Mouse (Mus musculus) urinary bladder, adult 2 months (tissue): Measurements from ENCODE around the gene Anxa5. TPM values are rescaled to one million over a fixed set of nuclear protein-coding genes. Genes with fewer than 3 reads are reported as not detected.

Experiments used
- DNase-seq: peaks from one replicate; pipeline ENCODE4 v3.0.0; 2022; ENCODE audit warnings: low spot score
- polyA plus RNA-seq: library from polyadenylated mRNA; depleted of rRNA; stranded (reverse); fragments of >200 nt; gene quantifications from 2 replicates; pipeline ENCODE4 v1.2.3, GENCODE M21; 2012; rRNA removed

The Anxa5 gene
- polyA plus RNA-seq: 329 and 343 TPM in 2 replicates

DNA sequence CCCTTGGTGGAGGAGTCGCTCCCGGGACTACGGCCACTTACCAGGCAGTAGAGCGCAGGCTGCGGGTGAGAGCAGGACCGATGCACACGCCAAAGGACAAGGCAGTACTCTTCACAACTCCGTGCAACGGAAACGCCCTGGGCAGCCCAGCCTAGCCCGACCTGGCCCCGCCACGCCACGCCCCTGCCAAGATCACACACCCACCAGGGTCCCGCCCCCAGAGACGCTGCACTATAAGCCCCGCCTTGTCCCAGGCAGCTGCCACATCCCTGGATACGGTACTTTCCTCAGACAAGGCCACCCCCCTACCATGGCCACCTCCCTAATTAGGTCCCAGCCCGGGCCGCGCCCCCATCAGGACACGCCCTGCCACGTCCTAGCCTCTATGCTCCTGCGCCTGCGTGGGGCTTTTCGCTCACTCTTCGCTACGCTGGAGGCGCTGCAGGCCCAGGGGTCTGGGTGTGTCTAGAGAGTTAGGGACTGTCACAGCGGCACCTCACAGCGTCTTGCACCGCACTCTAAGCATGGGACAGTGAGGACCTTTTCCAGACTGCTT is at the start of gene Anxa5, which contains the start of gene 1810062G17Rik:
Gene Anxa5 (minus strand): TSS at position 363 of the 556 bp plus-strand sequence.
Gene 1810062G17Rik (plus strand): TSS at position 406 of the 556 bp plus-strand sequence.
- DNase-seq: peak; percentile 97

DNA sequence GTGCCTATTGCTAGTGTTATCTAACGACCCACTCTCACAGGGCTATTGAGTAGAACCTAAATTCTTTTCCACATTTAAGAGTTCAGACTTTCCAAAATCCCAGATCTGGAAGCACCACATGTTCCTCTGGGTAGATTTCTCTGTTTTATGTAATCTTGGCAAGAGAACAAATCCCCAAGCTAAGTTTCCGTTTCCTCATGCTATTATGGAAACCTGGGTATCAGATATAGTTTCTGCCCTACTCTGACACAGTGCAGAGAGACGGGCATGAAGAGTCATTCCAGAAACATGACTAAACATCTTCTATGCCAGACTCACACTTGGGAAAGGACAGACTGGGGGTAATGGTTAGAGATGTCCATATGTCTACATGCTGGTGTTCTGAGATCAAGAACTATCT is 48.8 kb upstream of the Anxa5 start:
- DNase-seq: no peak

DNA sequence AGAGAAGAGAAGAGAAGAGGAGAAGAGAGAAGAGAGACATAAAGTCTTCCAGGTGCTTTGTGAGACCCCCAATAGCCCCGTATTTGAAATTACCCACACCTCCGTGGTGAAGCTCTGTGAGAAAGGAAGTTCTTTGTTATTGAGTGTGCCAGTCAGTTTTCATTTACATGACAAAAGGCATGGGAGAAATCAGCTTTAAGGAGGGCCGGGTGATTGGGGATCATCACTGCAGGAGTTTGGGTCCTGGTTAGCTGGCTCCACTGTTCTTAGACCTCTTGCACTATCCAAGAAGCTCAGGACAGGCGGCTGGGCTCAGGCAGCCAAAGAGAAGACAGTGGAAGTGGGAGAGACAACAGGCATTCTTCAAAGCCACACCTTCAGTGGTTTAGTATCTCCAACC is 46.4 kb upstream of the Anxa5 start:
- no peak for DNase-seq

DNA sequence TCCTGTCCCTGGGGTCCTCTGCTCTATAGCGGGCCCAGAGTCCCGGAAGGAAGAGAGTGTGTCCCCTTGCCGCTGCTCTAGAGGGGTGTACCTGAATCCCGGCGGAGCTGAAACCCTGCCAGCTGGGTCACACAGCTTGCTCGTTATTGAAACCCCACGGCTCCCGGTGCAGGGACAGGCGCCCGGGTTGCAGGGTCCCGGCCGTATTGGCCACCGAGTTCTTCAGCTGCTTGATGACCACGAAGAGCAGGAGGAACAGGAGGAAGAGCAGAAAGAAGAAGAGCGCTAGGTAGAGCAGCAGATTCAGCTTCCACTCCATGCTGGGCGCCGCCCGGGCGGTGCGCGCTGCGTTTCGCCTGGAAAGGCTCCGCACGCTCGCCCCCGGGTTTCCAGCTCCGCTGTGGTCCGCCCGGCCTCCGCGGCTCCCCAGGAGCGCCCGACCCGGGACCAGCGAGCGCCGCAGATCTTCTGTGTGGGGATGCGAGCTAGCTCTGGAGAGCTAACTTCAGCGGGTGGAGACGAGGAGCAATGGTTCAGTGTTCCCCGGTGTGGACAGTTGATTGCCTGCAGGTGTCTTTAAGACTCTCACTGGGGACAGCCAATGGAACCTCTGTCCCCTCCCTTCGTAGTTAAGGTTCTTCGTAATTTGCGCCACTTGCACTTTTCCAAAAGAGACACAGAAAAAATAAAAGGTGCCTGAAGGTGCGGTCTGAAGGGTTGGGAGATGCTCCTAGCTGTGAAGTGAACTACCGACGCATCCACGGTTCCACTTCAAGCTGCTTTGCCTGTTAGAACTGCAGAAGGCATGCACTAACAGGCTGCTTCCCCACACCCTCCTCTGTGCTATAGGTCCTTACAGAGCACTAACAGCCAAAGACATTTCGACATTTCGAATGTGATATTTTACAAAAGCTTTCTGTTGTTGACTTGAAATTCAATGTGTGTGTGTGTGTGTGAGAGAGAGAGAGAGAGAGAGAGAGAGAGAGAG is 45.7 kb upstream of the Anxa5 start, which contains the start of gene Gm11549:
Gene Gm11549 (minus strand): TSS at position 741 of the 988 bp plus-strand sequence.
- DNase-seq: no peak

DNA sequence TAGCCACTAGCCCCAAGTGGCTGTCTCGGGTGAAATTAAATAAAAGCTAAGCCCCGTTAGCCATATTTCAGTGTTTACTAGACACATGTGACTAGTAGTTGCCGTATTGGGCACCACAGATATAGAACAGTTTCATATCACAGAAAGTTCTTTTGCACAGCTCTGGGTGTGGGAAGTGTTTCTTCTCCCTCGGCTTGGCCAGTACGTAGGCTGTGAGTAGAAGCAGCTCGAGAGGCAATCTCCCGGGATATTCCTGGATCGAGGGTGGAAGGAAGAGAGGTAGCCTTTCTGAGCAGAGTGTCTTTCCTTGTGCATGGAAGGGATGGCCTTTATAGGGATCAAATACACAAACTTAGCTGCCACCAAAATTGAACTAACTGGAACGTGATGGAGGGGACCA is 40.5 kb upstream of the Anxa5 start:
- no peak for DNase-seq

DNA sequence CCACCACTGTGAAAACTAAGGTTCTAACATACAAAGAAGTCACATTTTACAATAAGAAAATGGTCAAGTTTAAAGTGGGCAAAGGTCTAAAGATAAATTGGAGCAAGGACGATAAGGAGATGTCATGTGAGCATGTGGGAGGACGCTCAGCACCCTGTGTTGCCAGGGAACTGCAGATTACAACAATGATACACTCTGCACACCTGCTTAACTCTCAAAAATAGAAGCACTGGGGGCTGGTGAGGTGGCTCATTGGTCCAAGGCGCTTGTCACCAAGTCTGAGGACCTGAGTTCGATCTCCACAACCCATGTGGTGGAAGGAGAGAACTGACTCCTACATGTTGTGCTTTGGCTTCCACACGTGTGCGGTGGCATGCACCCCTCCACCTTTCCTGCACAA is 35.8 kb upstream of the Anxa5 start:
- DNase-seq: no peak

DNA sequence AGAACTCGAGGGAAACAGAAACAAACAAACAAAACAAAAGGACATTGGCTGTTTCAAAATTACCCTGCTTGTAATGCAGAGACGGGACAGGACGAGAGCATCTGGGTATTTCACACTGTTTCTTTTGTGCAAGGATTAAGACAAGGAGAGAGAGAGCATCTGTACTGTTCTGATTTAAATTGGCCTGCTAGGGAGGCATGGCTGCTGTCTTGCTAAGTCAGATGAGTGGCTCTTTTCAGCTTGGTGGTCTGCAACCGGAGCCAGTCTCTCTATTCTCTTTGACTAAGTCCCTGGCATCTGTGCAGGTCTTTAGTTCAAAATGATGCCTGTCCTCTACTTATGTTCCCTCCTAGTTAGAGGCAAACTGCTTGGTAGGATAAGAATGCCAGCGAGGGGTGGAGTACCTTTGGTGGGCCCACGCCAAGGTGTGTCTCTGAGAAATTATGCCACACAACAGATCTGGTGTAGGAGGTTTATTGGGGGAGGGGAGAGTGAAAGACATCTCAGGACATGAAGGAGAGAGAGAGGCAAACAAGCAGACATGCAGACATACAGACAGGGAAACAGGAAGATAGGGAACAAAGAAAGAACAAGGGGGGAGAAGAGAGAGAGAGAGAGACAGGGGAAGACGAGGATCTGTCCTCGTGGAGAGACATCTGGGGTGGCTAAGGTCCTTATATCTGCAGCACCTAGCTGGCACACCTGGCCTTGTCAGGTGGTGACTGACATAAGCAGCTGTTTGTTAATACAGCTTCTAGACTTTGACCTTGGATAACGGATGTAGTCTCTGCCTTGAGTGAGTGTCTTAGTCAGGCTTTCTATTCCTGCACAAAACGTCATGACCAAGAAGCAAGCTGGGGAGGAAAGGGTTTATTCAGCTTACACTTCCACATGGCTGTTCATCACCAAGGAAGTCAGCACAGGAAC is 30.4 kb upstream of the Anxa5 start:
- no peak for DNase-seq

DNA sequence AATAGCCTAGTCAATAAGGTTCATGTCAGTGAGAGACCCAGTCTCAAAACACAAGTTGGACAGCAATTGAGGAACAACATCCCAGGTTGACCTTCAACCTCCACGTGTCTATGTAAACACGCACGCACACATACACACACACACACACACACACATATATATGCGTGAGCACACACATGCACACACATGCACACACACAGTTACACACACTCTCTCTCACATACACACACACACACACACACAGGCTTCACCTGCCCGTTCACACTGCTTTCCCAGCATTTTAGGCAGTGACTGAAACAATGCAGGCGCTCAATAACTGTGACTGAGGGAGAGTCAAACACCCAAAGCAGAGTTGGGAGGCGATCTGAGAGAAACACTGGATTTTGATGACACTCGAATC is 29.6 kb upstream of the Anxa5 start:
- no peak for DNase-seq

DNA sequence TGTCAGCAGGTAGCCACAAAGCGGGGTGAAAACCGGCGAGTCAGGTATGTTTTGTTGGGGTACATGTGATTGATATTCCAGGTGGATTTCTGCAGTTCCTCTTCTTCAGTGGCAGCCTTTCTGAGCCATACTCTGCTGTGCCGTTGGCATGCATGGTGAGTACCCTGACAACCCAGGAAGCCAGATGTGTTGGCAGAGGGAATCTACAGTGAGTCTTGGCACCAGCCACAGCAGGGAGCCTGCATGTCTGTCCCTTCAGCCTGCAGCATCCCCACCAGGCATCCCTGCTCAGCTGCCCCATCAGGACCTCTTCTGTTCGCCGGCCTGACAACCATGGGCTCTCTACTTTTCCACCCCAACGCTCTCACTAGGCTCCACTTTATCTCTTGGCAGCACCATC is 25.9 kb upstream of the Anxa5 start:
- no peak for DNase-seq

DNA sequence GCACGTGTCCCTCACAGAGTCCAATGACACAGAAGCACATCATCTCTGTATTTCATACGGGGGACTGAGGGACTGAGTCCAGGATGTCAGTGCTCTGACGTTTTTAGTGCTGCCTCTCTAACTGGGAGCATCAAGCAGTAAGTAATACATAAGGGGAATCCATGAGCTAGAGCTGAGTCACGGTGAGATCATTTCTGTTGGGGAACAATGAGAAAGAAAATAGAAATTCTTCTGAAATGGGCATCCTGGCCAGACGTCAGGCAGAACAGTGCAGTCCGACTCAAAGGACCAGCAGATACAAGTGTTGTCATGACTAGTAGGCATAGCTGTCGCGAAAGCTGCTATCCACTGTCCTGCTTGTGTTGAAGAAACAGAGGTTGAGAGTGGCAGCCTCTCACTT is 25.3 kb upstream of the Anxa5 start:
- DNase-seq: no peak

DNA sequence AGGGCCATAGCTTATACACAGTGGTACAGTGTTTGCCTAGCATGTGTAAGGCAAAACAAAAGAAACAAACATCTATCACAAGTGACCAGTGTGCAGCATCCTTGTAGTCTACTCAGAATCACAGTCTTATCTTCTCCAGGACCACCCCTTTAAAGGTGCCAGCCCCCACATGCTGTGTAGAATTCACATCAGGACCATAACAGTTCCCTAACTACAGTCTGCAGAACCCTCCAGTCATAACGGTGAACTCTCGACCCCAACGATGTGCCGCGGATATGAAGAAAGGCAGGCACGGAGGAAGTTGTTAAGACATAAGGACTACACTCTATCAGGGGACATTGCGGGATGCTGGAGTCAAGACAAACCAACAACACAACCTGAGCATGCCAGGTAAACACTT is 23.7 kb upstream of the Anxa5 start:
- DNase-seq: no peak

DNA sequence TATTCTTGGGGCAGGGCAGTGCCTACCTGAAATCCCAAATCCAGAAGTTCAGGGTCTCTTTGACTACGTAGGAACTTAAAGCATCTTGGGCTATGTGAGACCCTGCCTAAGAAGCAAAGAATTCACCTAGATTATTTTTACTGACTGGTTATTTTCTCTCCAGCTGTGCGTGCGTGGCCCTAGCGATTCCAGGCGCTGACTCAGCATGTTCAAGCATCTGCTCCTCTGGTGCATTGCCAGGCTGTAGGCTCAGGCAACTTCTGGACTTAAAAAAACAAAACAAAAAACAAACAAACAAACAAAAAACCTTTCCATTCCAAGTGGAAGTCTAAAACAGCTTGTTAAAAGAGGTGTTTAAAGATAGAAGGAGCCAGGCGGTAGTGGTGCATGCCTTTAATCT is 22.5 kb upstream of the Anxa5 start:
- no peak for DNase-seq

DNA sequence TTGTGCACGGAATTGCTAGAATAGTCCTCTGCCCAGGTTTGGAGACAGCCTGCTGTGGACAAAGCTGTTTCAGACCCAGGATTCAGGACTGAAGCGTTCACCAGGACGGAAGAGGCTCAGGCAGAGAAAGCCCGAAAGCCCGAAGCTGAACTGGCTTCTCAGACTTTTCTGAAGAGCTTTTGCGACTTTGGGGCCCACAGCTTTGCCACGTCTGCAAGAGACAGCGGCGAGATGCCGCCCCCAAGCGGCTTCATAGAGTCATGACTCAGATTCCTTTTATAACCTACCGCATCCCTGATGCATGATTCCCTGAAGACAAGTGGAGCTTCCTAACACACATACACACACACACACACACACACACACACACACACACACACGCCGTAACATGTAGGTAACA is 21.1 kb upstream of the Anxa5 start:
- DNase-seq: peak; percentile 44

DNA sequence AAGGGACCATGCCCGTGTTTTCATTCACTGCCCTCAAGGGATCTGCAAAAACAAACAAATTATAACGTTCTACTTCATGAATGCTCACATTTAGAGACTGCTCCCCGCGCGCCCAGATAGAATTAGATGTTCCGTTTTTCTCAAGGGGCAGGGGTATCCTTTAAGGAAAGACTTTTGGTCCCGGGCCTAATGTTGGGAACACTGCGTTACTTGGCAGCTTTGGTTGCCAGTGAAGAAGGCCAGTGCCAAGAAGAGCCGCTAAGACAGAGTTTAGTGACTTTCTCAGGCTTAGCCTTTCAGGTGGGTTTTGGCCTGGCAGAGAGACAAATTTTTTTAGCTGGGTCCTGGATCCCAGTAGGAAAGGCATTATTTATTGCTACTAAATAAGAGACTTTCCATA is 20.6 kb upstream of the Anxa5 start:
- no peak for DNase-seq

DNA sequence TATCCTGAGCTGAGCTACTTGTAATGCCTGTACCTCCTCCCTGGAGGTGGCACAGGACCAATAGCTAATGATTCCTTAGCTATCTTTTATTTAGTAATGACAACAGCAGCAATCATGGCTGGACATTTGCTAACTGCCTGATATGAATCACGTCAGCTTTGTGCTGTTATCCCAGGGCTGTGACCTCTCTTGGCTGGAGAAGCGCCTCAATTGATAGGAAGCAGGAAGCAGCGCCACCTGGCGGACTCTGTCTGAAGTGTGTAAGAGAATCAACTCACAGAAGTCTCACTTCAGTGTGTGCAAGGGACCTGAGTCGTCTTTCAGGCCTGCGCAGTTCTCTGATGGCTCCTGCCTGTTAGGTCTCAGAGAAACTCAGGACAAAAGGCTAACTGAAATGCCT is 19.7 kb upstream of the Anxa5 start:
- DNase-seq: peak; percentile 82

DNA sequence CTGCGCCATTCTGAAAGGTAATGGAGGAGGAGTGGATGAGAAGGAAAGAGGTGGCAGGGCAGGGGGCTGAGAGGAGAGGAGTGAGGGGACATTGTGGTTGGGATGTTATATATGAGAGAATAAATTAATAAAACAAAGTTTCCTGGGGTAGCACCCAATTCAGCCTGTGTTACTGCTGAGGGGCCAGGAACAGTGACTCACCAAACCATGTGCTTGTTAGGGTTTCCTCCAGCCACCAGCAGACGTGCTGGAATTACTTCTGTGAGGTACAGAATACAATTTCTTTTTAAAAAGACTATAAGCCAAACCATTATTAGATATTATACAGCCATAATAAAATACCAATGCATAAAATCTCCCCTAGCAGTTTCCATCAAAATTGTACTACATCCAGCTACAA is 18.9 kb upstream of the Anxa5 start:
- DNase-seq: no peak

DNA sequence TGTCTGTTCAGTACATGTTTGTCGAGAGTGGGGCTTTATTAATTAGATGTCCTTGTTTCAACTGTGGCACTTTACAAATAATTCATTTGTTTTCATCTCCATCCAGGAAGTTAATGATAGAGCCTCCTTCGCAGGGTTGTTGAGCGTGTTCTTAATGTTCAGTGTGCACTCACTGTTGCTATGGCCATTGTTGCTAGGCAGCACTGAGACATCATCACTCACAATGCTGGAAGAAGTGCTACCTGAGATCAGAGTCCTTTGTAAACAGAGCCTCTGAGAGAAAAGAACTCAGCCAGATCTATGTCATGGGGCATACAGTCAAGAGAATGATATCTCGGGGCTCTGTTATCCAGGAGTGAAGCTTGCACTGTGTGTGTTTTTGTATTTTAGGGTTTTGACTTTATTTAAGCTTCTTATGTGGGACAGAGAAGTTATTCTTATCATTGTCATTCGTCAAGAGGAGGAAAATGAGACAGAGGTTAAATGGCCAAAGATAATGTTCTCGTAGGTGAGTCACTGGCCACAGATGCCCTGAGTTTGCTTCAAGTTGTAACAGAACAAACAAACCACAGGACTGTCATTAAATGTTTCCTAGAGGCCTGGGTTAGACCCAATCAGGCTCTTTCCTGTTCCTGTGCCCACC is 18.1 kb upstream of the Anxa5 start:
- DNase-seq: no peak

DNA sequence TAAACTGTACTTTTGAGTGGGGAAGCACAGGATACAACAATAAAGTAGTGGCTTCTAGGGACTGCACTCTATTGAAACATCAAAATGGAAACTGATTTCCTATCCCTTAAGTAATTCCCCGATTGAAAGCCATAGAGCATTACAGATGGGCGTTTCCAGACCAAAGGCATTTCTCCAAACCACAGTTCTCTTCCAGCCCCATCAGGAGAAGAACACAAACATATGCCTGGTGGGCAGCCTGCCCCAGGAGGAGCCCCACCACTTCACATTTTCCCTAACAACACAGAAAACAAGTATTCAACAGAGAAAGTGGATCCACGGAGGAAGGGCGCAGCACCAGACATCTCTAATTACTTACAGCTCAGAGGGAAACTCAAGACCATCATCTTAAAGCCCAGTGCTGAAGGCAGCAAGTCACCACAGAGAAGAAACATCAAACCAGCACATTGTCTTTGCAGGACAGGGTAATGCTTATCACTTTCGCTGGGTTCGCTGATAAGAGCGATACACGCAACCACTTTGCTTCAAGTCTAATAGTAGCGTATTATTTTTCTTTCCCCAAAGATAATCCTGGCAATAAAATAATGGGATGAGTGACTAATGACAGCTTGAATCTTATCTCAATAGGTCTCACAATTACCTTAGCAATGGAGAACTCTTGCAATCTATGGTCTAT is 17.2 kb upstream of the Anxa5 start:
- no peak for DNase-seq

DNA sequence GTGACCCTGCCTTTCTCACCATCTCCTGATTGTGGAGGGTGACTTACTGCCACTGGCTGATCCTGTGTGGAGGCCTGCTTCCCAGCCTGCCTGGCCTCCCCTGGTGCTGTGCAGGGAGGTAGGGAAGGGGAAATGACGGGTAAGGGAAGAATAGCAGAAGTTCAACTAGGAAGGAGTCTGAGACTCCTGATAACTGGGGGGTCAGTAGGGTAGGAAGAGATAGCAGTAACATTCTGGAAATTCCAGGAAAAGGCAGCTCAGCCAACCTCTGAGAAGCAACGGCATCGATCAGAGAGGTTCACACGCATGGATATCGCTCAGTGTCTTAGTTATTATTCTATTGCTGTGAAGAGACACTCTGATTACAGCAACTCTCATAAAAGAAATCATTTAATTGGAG is 15.8 kb upstream of the Anxa5 start:
- no peak for DNase-seq

DNA sequence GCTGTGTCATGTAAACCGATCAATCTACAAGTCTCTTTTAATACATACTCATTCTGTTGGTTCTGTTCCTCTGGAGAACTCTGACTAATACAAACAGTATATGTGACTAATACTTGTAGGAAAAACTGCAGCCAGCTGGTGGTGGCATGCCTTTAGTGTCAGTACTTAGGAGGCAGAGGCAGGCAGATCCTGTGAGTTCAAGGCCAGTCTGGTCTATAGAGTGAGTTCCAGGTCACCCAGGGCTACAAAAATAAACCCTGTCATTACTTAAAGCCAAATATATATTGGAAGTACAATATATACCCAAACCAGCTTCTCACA is 13.9 kb upstream of the Anxa5 start:
- no peak for DNase-seq
